Mouse (Mus musculus): ENCODE results near the gene Plcg1. TPM values are rescaled to one million over a fixed set of nuclear protein-coding genes. Genes with fewer than 3 reads are reported as not detected.

Plcg1 gene
- polyA plus RNA-seq (2014; fragmentation: Illumina TruSeq; extraction: RNeasy Lipid Tissue Mini Kit (QIAGEN cat#74804)), result 13.0 TPM

GRCm38 (mm10) chr2:160731117-160731838 lies at the start of gene Plcg1:
TSS of gene Plcg1 (plus strand) at chr2:160731300.

Other genes starting within 250 kb of the Plcg1 start
- 388 TPM for gene Top1, start 85.4 kb upstream of the Plcg1 start, polyA plus RNA-seq (2014; fragmentation: Illumina TruSeq; extraction: RNeasy Lipid Tissue Mini Kit (QIAGEN cat#74804))
- 14.7 TPM for gene Zhx3, start 141.7 kb downstream of the Plcg1 start, polyA plus RNA-seq (2014; fragmentation: Illumina TruSeq; extraction: RNeasy Lipid Tissue Mini Kit (QIAGEN cat#74804))
- 0.37 TPM for gene Lpin3, start 149.4 kb downstream of the Plcg1 start, polyA plus RNA-seq (2014; fragmentation: Illumina TruSeq; extraction: RNeasy Lipid Tissue Mini Kit (QIAGEN cat#74804))
- 0.20 TPM for gene Emilin3, start 181.0 kb downstream of the Plcg1 start, polyA plus RNA-seq (2014; fragmentation: Illumina TruSeq; extraction: RNeasy Lipid Tissue Mini Kit (QIAGEN cat#74804))